Mouse (Mus musculus) adrenal gland, postnatal 14 days (tissue): ENCODE measurements around the gene Fam57a. TPM values are rescaled to one million over a fixed set of nuclear protein-coding genes. Genes with fewer than 3 reads are reported as not detected.
A peak's percentile ranks its signal among the peaks of the same experiment; 100 is the strongest.

Experiments used
- DNase-seq: peaks from one replicate; pipeline ENCODE4 v3.0.0; 2021; ENCODE audit warnings: mixed read lengths
- long read RNA-seq, 2 experiments: library from polyadenylated mRNA; stranded (forward); transcript quantifications; one replicate each; pipeline ENCODE4 v2.0.0; 2021
- total RNA-seq: library from RNA; stranded (reverse); gene quantifications from 2 replicates; pipeline ENCODE4 v1.2.3, GENCODE M21; 2021

The Fam57a gene
- 7.6 and 8.0 TPM in 2 replicates for total RNA-seq
- long read RNA-seq, experiment 1, transcript Fam57a-201 (5 exons, 2,130 nt), result major isoform, 7 of 8 reads
- long read RNA-seq, experiment 1, partial matches to known transcripts, result 0 of 8 reads
- long read RNA-seq, experiment 1, other reads (novel, unspliced or antisense), result 1 of 8 reads
- long read RNA-seq, experiment 2, partial matches to known transcripts, result 0 of 3 reads
- long read RNA-seq, experiment 2, other reads (novel, unspliced or antisense), result 0 of 3 reads

GRCm38 (mm10) chr11:76179495-76180145, at the start of gene Fam57a, which contains the start of gene Vps53:
Fam57a (plus strand) TSS chr11:76179671.
Vps53 (minus strand) TSS chr11:76179647.
- peak; percentile 95 for DNase-seq

- peak; percentile 33 for DNase-seq
These were observed 48.6 kb upstream of the Fam57a start for GRCm38 (mm10) chr11:76130859-76131258.

- DNase-seq, result peak; percentile 72
These were observed 43.6 kb upstream of the Fam57a start for GRCm38 (mm10) chr11:76135641-76136437.

- no peak for DNase-seq
These were observed 41.5 kb upstream of the Fam57a start for GRCm38 (mm10) chr11:76137996-76138395.

- DNase-seq, result no peak
These were observed 35.1 kb upstream of the Fam57a start for GRCm38 (mm10) chr11:76144386-76144785.

- DNase-seq, result no peak
These were observed 34.3 kb upstream of the Fam57a start for GRCm38 (mm10) chr11:76145169-76145568.

GRCm38 (mm10) chr11:76146187-76147010, 33.1 kb upstream of the Fam57a start:
- no peak for DNase-seq

- DNase-seq, result no peak
These were observed 31.1 kb upstream of the Fam57a start for GRCm38 (mm10) chr11:76148055-76149008.

GRCm38 (mm10) chr11:76150980-76151379, 28.5 kb upstream of the Fam57a start:
- no peak for DNase-seq

- no peak for DNase-seq
These were observed 26.1 kb upstream of the Fam57a start for GRCm38 (mm10) chr11:76153236-76153951.

- DNase-seq, result no peak
These were observed 25.3 kb upstream of the Fam57a start for GRCm38 (mm10) chr11:76154200-76154599.

GRCm38 (mm10) chr11:76154861-76155260, 24.6 kb upstream of the Fam57a start:
- no peak for DNase-seq

GRCm38 (mm10) chr11:76158375-76158774, 21.1 kb upstream of the Fam57a start:
- no peak for DNase-seq

GRCm38 (mm10) chr11:76160251-76160650, 19.2 kb upstream of the Fam57a start:
- DNase-seq, result no peak

GRCm38 (mm10) chr11:76166657-76167056, 12.8 kb upstream of the Fam57a start:
- peak; percentile 53 for DNase-seq

GRCm38 (mm10) chr11:76167079-76167765, 12.2 kb upstream of the Fam57a start:
- DNase-seq, result peak; percentile 89

- no peak for DNase-seq
These were observed 10.5 kb upstream of the Fam57a start for GRCm38 (mm10) chr11:76168976-76169375.

GRCm38 (mm10) chr11:76170207-76170606, 9.3 kb upstream of the Fam57a start:
- no peak for DNase-seq

GRCm38 (mm10) chr11:76178726-76179494, 561 bp upstream of the Fam57a start:
- DNase-seq, result peak; percentile 69
